Mouse (Mus musculus) limb, embryonic 10.5 days (tissue): ENCODE results near the gene Tnfsfm13. TPM values are rescaled to one million over a fixed set of nuclear protein-coding genes. Genes with fewer than 3 reads are reported as not detected.

ENCODE experiments used
- DNase-seq: peaks from one replicate; pipeline ENCODE4 v3.0.0-alpha.2; 2017; ENCODE audit warnings: low spot score
- H3K27ac ChIP-seq: fragments of 300-500 bp; sonication (generic); 2 replicates; pipeline ENCODE4 v1.5.1; 2016; ENCODE audit warnings: mild to moderate bottlenecking
- H3K27me3 ChIP-seq: fragments of 300-500 bp; sonication (generic); 2 replicates; pipeline ENCODE4 v1.6.1; 2016; ENCODE audit warnings: low read depth, mild to moderate bottlenecking; ENCODE audit not compliant: poor library complexity, severe bottlenecking
- H3K36me3 ChIP-seq: fragments of 300-500 bp; sonication (generic); 2 replicates; pipeline ENCODE4 v1.6.1; 2016; ENCODE audit warnings: mild to moderate bottlenecking, moderate library complexity
- H3K4me1 ChIP-seq: fragments of 300-500 bp; sonication (generic); 2 replicates; pipeline ENCODE4 v1.6.1; 2016
- H3K4me3 ChIP-seq: fragments of 300-500 bp; sonication (generic); 2 replicates; pipeline ENCODE4 v1.5.1; 2016; ENCODE audit warnings: mild to moderate bottlenecking, moderate library complexity
- H3K9me3 ChIP-seq: fragments of 300-500 bp; sonication (generic); replicated peaks from 2 replicates; pipeline ENCODE4 v1.6.1; 2016; ENCODE audit warnings: mild to moderate bottlenecking
- WGBS: fragments of 180-500 bp; shearing (Covaris S2); methylation state at CpG from one replicate; pipeline ENCODE4 v1.1.7; 2016; 5-methylcytosine and 5-hydroxymethylcytosine counted together
- microRNA counts: library from miRNA; unstranded; fragments of <30 nt; microRNA quantifications from one replicate; lab custom pipeline; 2017
- microRNA-seq: library from miRNA; unstranded; fragments of <30 nt; microRNA quantifications from one replicate; pipeline ENCODE4, GENCODE M21; 2017
- polyA plus RNA-seq: library from polyadenylated mRNA; unstranded; fragments of >200 nt; fragmentation: Nextera tagmentation; extraction: Ambion mirVana; gene quantifications from 2 replicates; pipeline ENCODE4 v1.2.1, GENCODE M21; 2016

Gene Tnfsfm13
- polyA plus RNA-seq, 1 experiment from 2014 or later: 0.53 TPM

DNA sequence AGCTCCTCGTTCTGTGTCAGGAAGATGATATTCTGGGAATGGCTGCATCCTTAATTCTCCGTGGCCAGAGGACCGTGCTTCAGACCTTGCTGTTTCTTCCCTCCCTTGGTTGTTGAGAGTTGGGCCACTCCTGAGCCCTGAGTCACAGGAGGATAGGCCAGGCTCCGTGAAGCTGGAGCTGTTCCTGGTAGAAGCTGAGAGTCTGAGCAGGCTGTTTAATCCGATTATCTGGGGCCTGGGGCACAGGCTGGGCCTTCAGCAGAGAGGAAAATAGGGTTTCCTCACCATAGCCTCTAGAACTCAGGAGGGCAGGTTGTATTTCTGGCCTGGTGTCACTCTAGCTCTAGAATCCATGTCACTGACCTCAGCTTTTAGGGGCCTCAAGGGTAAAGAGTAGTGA is 42.5 kb downstream of the Tnfsfm13 start:
- no peaks in the 10 kb centered on the region for H3K27me3 ChIP-seq
- H3K9me3 ChIP-seq: no peaks in the 10 kb centered on the region
- no peak for DNase-seq
- peaks cover 94% of the 10 kb centered on the region for H3K36me3 ChIP-seq
- 83% methylated on average over 5 of the region's 5 CpGs for WGBS
- H3K27ac ChIP-seq: no peak overlapping the region
- H3K4me3 ChIP-seq: no peak overlapping the region
- H3K4me1 ChIP-seq: peaks cover 35% of the 10 kb centered on the region

GRCm38 (mm10) chr11:69645860-69646259 is 50.0 kb downstream of the Tnfsfm13 start:
- Histone ChIP-seq H3K9me3 (no peaks in the 10 kb centered on the region), H3K4me3 (no peak overlapping the region), H3K4me1 (no peaks in the 10 kb centered on the region), H3K27me3 (no peaks in the 10 kb centered on the region), H3K27ac (no peak overlapping the region), H3K36me3 (peaks cover 98% of the 10 kb centered on the region)
- WGBS: 95% methylated on average over 5 of the region's 5 CpGs
- DNase-seq: no peak

- H3K9me3 ChIP-seq: no peaks in the 10 kb centered on the region
- no peaks in the 10 kb centered on the region for H3K27me3 ChIP-seq
- H3K27ac ChIP-seq: no peak overlapping the region
- H3K4me1 ChIP-seq: peaks cover 27% of the 10 kb centered on the region
- DNase-seq: no peak
- 98% methylated on average over 3 of the region's 3 CpGs for WGBS
- H3K4me3 ChIP-seq: no peak overlapping the region
- H3K36me3 ChIP-seq: peaks cover 55% of the 10 kb centered on the region
Observed at GRCm38 (mm10) chr11:69635471-69635870, 60.4 kb downstream of the Tnfsfm13 start.

GRCm38 (mm10) chr11:69633128-69633866 is 62.6 kb downstream of the Tnfsfm13 start:
- no peak for DNase-seq
- Histone ChIP-seq H3K27ac (peak overlapping the region; percentile 99), H3K4me1 (peaks cover 27% of the 10 kb centered on the region), H3K36me3 (peaks cover 33% of the 10 kb centered on the region), H3K4me3 (peak overlapping the region; percentile 100), H3K27me3 (no peaks in the 10 kb centered on the region), H3K9me3 (no peaks in the 10 kb centered on the region)
- under 1% methylated on average over 50 of the region's 50 CpGs for WGBS

MicroRNAs encoded within 50 kb of the gene (microRNA counts, 519-probe panel; counts per million panel counts)
- microRNA mmu-miR-1934 (lab: Ali Mortazavi, UCI) (684 counts per million, percentile 72 among the panel's probes with 10 or more counts), microRNA mmu-miR-467f (lab: Ali Mortazavi, UCI) (684 counts per million, percentile 72 among the panel's probes with 10 or more counts)

Small RNAs within 50 kb of the gene (microRNA-seq; reads per million reads assigned to microRNA genes)
- 5.9 reads per million, percentile 10 among the genes with 10 or more reads in this experiment for gene Mir1934
- not detected for gene Mir467f

Other genes with a start within 250 kb of the Tnfsfm13 start
- gene Dnah2, start 147.0 kb downstream of the Tnfsfm13 start, polyA plus RNA-seq: 1.0 and 1.3 TPM in 2 replicates
- 44.2 and 55.2 TPM in 2 replicates for gene Efnb3, start 135.9 kb downstream of the Tnfsfm13 start, polyA plus RNA-seq
- 52.3 and 52.8 TPM in 2 replicates for gene Wrap53, start 115.8 kb downstream of the Tnfsfm13 start, polyA plus RNA-seq
- 243 and 267 TPM in 2 replicates for gene Trp53, start 115.7 kb downstream of the Tnfsfm13 start, polyA plus RNA-seq
- gene Atp1b2, start 90.2 kb downstream of the Tnfsfm13 start, polyA plus RNA-seq: 1.5 TPM in 2 replicates
- not detected in 2 replicates for gene Shbg, start 78.2 kb downstream of the Tnfsfm13 start, polyA plus RNA-seq
- gene Sat2, start 74.1 kb downstream of the Tnfsfm13 start, polyA plus RNA-seq: 9.1 and 13.7 TPM in 2 replicates
- gene Fxr2, start 63.1 kb downstream of the Tnfsfm13 start, polyA plus RNA-seq: 45.4 and 48.1 TPM in 2 replicates
- 0.16 TPM in 1 of 2 replicates, not detected in the other for gene Sox15, start 40.8 kb downstream of the Tnfsfm13 start, polyA plus RNA-seq
- gene Mpdu1, start 33.5 kb downstream of the Tnfsfm13 start, polyA plus RNA-seq: 66.8 and 74.2 TPM in 2 replicates
- 3.5 and 3.6 TPM in 2 replicates for gene Cd68, start 29.9 kb downstream of the Tnfsfm13 start, polyA plus RNA-seq
- 678 and 791 TPM in 2 replicates for gene Eif4a1, start 23.7 kb downstream of the Tnfsfm13 start, polyA plus RNA-seq
- 149 and 151 TPM in 2 replicates for gene Senp3, start 14.0 kb downstream of the Tnfsfm13 start, polyA plus RNA-seq
- gene Tnfsf13, start 10.3 kb downstream of the Tnfsfm13 start, polyA plus RNA-seq: 0.20 and 0.45 TPM in 2 replicates
- gene Tnfsf12, start 249 bp downstream of the Tnfsfm13 start, polyA plus RNA-seq: 3.0 and 4.2 TPM in 2 replicates
- 41.8 and 47.0 TPM in 2 replicates for gene Polr2a, start 62.5 kb upstream of the Tnfsfm13 start, polyA plus RNA-seq
- 0.09 and 0.10 TPM in 2 replicates for gene Slc35g3, start 65.9 kb upstream of the Tnfsfm13 start, polyA plus RNA-seq
- 0.25 and 0.59 TPM in 2 replicates for gene Zbtb4, start 69.8 kb upstream of the Tnfsfm13 start, polyA plus RNA-seq
- gene Chrnb1, start 99.8 kb upstream of the Tnfsfm13 start, polyA plus RNA-seq: 0.87 and 2.5 TPM in 2 replicates
- 0.40 and 0.55 TPM in 2 replicates for gene Fgf11, start 105.8 kb upstream of the Tnfsfm13 start, polyA plus RNA-seq
- gene Tmem102, start 109.5 kb upstream of the Tnfsfm13 start, polyA plus RNA-seq: 1.4 and 1.5 TPM in 2 replicates
- gene Gm39566, start 119.2 kb upstream of the Tnfsfm13 start, polyA plus RNA-seq: not detected in 2 replicates
- gene Spem2, start 122.4 kb upstream of the Tnfsfm13 start, polyA plus RNA-seq: not detected in 2 replicates
- gene Spem1, start 126.1 kb upstream of the Tnfsfm13 start, polyA plus RNA-seq: not detected in 2 replicates
- 2.2 and 3.5 TPM in 2 replicates for gene Nlgn2, start 141.7 kb upstream of the Tnfsfm13 start, polyA plus RNA-seq
- gene Tmem256, start 142.4 kb upstream of the Tnfsfm13 start, polyA plus RNA-seq: 269 and 280 TPM in 2 replicates
- gene Plscr3, start 150.3 kb upstream of the Tnfsfm13 start, polyA plus RNA-seq: 96.7 and 117 TPM in 2 replicates
- 1.1 TPM in 2 replicates for gene Tnk1, start 162.6 kb upstream of the Tnfsfm13 start, polyA plus RNA-seq
- gene Tmem95, start 181.9 kb upstream of the Tnfsfm13 start, polyA plus RNA-seq: not detected in 2 replicates
- 6.1 and 6.4 TPM in 2 replicates for gene Kctd11, start 185.3 kb upstream of the Tnfsfm13 start, polyA plus RNA-seq
- gene Acap1, start 199.4 kb upstream of the Tnfsfm13 start, polyA plus RNA-seq: 0.93 and 1.7 TPM in 2 replicates
- gene 2810408A11Rik, start 204.9 kb upstream of the Tnfsfm13 start, polyA plus RNA-seq: 20.2 and 25.8 TPM in 2 replicates
- gene Neurl4, start 205.0 kb upstream of the Tnfsfm13 start, polyA plus RNA-seq: 12.6 and 13.3 TPM in 2 replicates
- gene Gps2, start 217.8 kb upstream of the Tnfsfm13 start, polyA plus RNA-seq: 77.7 and 91.6 TPM in 2 replicates
- gene Eif5a, start 225.9 kb upstream of the Tnfsfm13 start, polyA plus RNA-seq: 3,029 and 3,766 TPM in 2 replicates
- 6.1 TPM in 2 replicates for gene Ybx2, start 239.7 kb upstream of the Tnfsfm13 start, polyA plus RNA-seq